Mouse (Mus musculus) MEL (cell line): ENCODE data around the gene 4930432M17Rik. TPM values are rescaled to one million over a fixed set of nuclear protein-coding genes. Genes with fewer than 3 reads are reported as not detected.
A peak's percentile ranks its signal among the peaks of the same experiment; 100 is the strongest.

Experiments used
- DNase-seq: peaks from one replicate; pipeline ENCODE4 v3.0.0; 2011; ENCODE audit warnings: low read depth, low spot score
- H3K27ac ChIP-seq: 2 replicates; pipeline ENCODE4 v1.5.1; 2012; ENCODE audit warnings: low read depth, mild to moderate bottlenecking, control low read depth, low read length, moderate library complexity; ENCODE audit not compliant: control insufficient read depth
- H3K27me3 ChIP-seq, 2 experiments: fragments of 150-350 bp in 1 of 2; sonication (generic) in 1 of 2; 2 replicates each; pipeline ENCODE4 v1.6.1; 2012; ENCODE audit warnings: low read length in 2 of 2, mild to moderate bottlenecking in 2 of 2, improper control_type of control experiment in 1 of 2, moderate library complexity in 1 of 2; ENCODE audit not compliant: insufficient read depth in 2 of 2, control insufficient read depth in 1 of 2
- H3K36me3 ChIP-seq, 2 experiments: 2 replicates each; pipeline ENCODE4 v1.6.1; 2012 to 2014; ENCODE audit warnings: low read length in 2 of 2, improper control_type of control experiment in 1 of 2, inconsistent platforms in 1 of 2, mild to moderate bottlenecking in 1 of 2; ENCODE audit not compliant: insufficient read depth in 2 of 2, control insufficient read depth in 1 of 2
- H3K4me1 ChIP-seq, 2 experiments: fragments of 150-350 bp in 1 of 2; sonication (generic) in 1 of 2; 2 replicates each; pipeline ENCODE4 v1.6.1; 2012; ENCODE audit warnings: low read length in 2 of 2, improper control_type of control experiment in 1 of 2, mild to moderate bottlenecking in 1 of 2; ENCODE audit not compliant: insufficient read depth in 2 of 2, control insufficient read depth in 1 of 2
- H3K4me3 ChIP-seq, 2 experiments: fragments of 150-350 bp in 1 of 2; sonication (generic) in 1 of 2; 2 replicates each; pipeline ENCODE4 v1.5.1; 2012; ENCODE audit warnings: low read depth in 2 of 2, low read length in 2 of 2, mild to moderate bottlenecking in 2 of 2, moderate library complexity in 2 of 2, control low read depth in 1 of 2, improper control_type of control experiment in 1 of 2; ENCODE audit not compliant: control insufficient read depth in 1 of 2, insufficient read depth in 1 of 2
- H3K79me2 ChIP-seq: 2 replicates; pipeline ENCODE4 v1.6.1; 2012; ENCODE audit warnings: mild to moderate bottlenecking, low read length, moderate library complexity; ENCODE audit not compliant: control insufficient read depth, poor library complexity, insufficient read depth
- H3K9ac ChIP-seq: 2 replicates; pipeline ENCODE4 v1.6.1; 2012; ENCODE audit warnings: low read depth, mild to moderate bottlenecking, control low read depth, low read length, moderate library complexity; ENCODE audit not compliant: control insufficient read depth, poor library complexity, severe bottlenecking
- H3K9me3 ChIP-seq: fragments of 150-350 bp; sonication (generic); replicated peaks from 2 replicates; pipeline ENCODE4 v1.6.1; 2012; ENCODE audit warnings: mild to moderate bottlenecking, low read length, improper control_type of control experiment, moderate library complexity; ENCODE audit not compliant: insufficient read depth
- BHLHE40 ChIP-seq: IDR thresholded peaks from 2 replicates; pipeline ENCODE4 v1.6.1; 2012; ENCODE audit warnings: low read depth, mild to moderate bottlenecking, inconsistent platforms, low read length, improper control_type of control experiment, borderline replicate concordance
- CHD2 ChIP-seq: IDR thresholded peaks from 2 replicates; pipeline ENCODE4 v1.6.1; 2011; ENCODE audit warnings: low read length, improper control_type of control experiment
- CTCF ChIP-seq, 3 experiments: IDR thresholded peaks in 2 of 3; conservative IDR thresholded peaks in 1 of 3; 2 replicates each; pipeline ENCODE4 v1.5.1; 2011 to 2012; ENCODE audit warnings: low read length in 3 of 3, low read depth in 2 of 3, mild to moderate bottlenecking in 2 of 3, improper control_type of control experiment in 1 of 3, inconsistent platforms in 1 of 3, mixed read lengths in 1 of 3, moderate library complexity in 1 of 3; ENCODE audit not compliant: control insufficient read depth in 1 of 3, insufficient read depth in 1 of 3, poor library complexity in 1 of 3, severe bottlenecking in 1 of 3
- ELF1 ChIP-seq: IDR thresholded peaks from 2 replicates; pipeline ENCODE4 v1.6.1; 2014; ENCODE audit warnings: low read depth, mild to moderate bottlenecking, inconsistent platforms, low read length, improper control_type of control experiment, moderate library complexity
- EP300 ChIP-seq, 2 experiments: IDR thresholded peaks; 2 replicates each; pipeline ENCODE4 v1.6.1; 2011; ENCODE audit warnings: improper control_type of control experiment in 2 of 2, low read length in 2 of 2, low read depth in 1 of 2, mild to moderate bottlenecking in 1 of 2
- GATA1 ChIP-seq: IDR thresholded peaks from 2 replicates; pipeline ENCODE4 v1.6.1; 2011; ENCODE audit warnings: low read depth, low read length, improper control_type of control experiment
- KAT2A ChIP-seq: conservative IDR thresholded peaks from 2 replicates; pipeline ENCODE4 v1.6.1; 2012; ENCODE audit warnings: low read depth, low read length, improper control_type of control experiment, inconsistent platforms
- MAFK ChIP-seq: IDR thresholded peaks from 2 replicates; pipeline ENCODE4 v1.6.1; 2011; ENCODE audit warnings: low read depth, mild to moderate bottlenecking, low read length, improper control_type of control experiment, borderline replicate concordance
- MEF2A ChIP-seq: IDR thresholded peaks from 2 replicates; pipeline ENCODE4 v1.6.1; 2014; ENCODE audit warnings: low read depth, mild to moderate bottlenecking, inconsistent platforms, low read length, improper control_type of control experiment; ENCODE audit not compliant: poor library complexity, insufficient replicate concordance, severe bottlenecking; ENCODE audit errors: extremely low read depth
- NELFE ChIP-seq: IDR thresholded peaks from 2 replicates; pipeline ENCODE4 v1.6.1; 2011; ENCODE audit warnings: low read depth, low read length, improper control_type of control experiment
- NRF1 ChIP-seq: IDR thresholded peaks from 2 replicates; pipeline ENCODE4 v1.6.1; 2014; ENCODE audit warnings: low read depth, mild to moderate bottlenecking, inconsistent platforms, low read length, improper control_type of control experiment, moderate library complexity; ENCODE audit not compliant: poor library complexity, insufficient read depth, severe bottlenecking
- POLR2A ChIP-seq, 2 experiments: IDR thresholded peaks; 2 replicates each; pipeline ENCODE4 v1.6.1; 2011 to 2012; ENCODE audit warnings: low read length in 2 of 2, mild to moderate bottlenecking in 2 of 2, control low read depth in 1 of 2, improper control_type of control experiment in 1 of 2, low read depth in 1 of 2, moderate library complexity in 1 of 2; ENCODE audit not compliant: control insufficient read depth in 1 of 2, insufficient read depth in 1 of 2, poor library complexity in 1 of 2
- POLR2AphosphoS2 ChIP-seq: IDR thresholded peaks from 2 replicates; pipeline ENCODE4 v1.6.1; 2011; ENCODE audit warnings: low read length, improper control_type of control experiment
- RAD21 ChIP-seq: IDR thresholded peaks from 2 replicates; pipeline ENCODE4 v1.6.1; 2011; ENCODE audit warnings: mild to moderate bottlenecking, low read depth, low read length, improper control_type of control experiment
- TAL1 ChIP-seq: IDR thresholded peaks from 2 replicates; pipeline ENCODE4 v1.6.1; 2012; ENCODE audit warnings: mild to moderate bottlenecking, inconsistent platforms, low read length, moderate library complexity, mixed read lengths
- TBP ChIP-seq: IDR thresholded peaks from 2 replicates; pipeline ENCODE4 v1.8.0; 2011; ENCODE audit warnings: low read depth, low read length, improper control_type of control experiment
- TCF12 ChIP-seq: IDR thresholded peaks from 2 replicates; pipeline ENCODE4 v1.6.1; 2014; ENCODE audit warnings: low read depth, mild to moderate bottlenecking, inconsistent platforms, low read length, improper control_type of control experiment, moderate library complexity
- UBTF ChIP-seq: IDR thresholded peaks from 2 replicates; pipeline ENCODE4 v1.6.1; 2012; ENCODE audit warnings: low read depth, mild to moderate bottlenecking, inconsistent platforms, low read length, improper control_type of control experiment, moderate library complexity, borderline replicate concordance; ENCODE audit not compliant: insufficient read depth
- USF1 ChIP-seq: IDR thresholded peaks from 2 replicates; pipeline ENCODE4 v1.6.1; 2014; ENCODE audit warnings: low read depth, mild to moderate bottlenecking, inconsistent platforms, low read length, improper control_type of control experiment, moderate library complexity
- USF2 ChIP-seq, 2 experiments: IDR thresholded peaks; 2 replicates each; pipeline ENCODE4 v1.6.1; 2011 to 2012; ENCODE audit warnings: improper control_type of control experiment in 2 of 2, low read length in 2 of 2, borderline replicate concordance in 1 of 2, inconsistent platforms in 1 of 2, low read depth in 1 of 2, mild to moderate bottlenecking in 1 of 2; ENCODE audit not compliant: insufficient read depth in 1 of 2
- ZC3H11A ChIP-seq: IDR thresholded peaks from 2 replicates; pipeline ENCODE4 v1.6.1; 2012; ENCODE audit warnings: low read depth, mild to moderate bottlenecking, inconsistent platforms, low read length, improper control_type of control experiment
- ZMIZ1 ChIP-seq: IDR thresholded peaks from 2 replicates; pipeline ENCODE4 v1.6.1; 2012; ENCODE audit warnings: low read depth, mild to moderate bottlenecking, inconsistent platforms, low read length, improper control_type of control experiment, moderate library complexity
- polyA plus RNA-seq, 2 experiments: library from polyadenylated mRNA; stranded (reverse) in 1 of 2; unstranded in 1 of 2; fragments of >175 nt in 1 of 2; fragments of >200 nt in 1 of 2; gene quantifications; 2 replicates each; pipeline versions ENCODE4 v1.2.1 to v1.2.4; 2012; ENCODE audit warnings: low replicate concordance in 2 of 2, low read depth in 1 of 2; ENCODE audit not compliant: insufficient read length in 2 of 2, insufficient read depth in 1 of 2, missing spikeins in 1 of 2
- total RNA-seq: library from RNA; depleted of rRNA; stranded (reverse); fragments of 300-350 nt; gene quantifications from 2 replicates; pipeline ENCODE4 v1.2.3, GENCODE M21; 2012

4930432M17Rik gene
- total and polyA plus RNA-seq, 3 experiments = not detected

DNA sequence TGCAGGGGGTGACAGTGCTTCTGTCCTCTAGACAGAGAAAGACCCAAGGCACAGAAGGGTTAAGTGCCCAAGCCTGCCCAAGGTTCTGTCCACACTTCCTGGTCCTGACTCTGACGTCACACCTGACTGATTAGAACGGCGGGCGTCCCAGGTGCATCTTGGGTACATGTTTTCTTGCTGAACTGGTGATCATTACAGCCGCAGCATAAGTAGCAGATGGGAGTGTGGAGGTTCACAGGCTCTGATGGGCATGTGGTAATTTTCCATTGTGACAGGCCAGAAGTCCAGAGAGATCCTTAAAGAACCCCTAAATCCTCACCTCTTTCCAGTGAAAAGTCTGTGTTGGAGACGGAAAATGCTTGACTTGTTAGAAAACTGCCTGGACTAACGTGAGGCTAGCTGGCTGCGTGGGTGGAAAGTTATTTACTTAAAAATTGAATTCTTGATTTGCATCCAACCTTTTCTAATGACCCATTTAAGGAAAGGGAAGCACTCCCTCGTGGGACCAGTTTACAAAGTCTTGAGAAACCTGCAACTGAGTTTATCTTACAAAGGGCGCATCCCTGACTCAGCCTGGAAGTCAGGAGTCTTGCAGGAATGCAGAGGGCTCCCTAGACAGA lies 20.4 kb upstream of the 4930432M17Rik start:
- Histone ChIP-seq H3K9ac (no peak overlapping the region), H3K27ac (no peak overlapping the region), H3K79me2 (no peaks in the 10 kb centered on the region), H3K9me3 (no peaks in the 10 kb centered on the region), H3K27me3 (peaks cover 0 to 3% of the 10 kb centered on the region in 2 experiments; a peak in 1 of 4 replicates), H3K4me3 (no peak overlapping the region), H3K36me3 (no peaks in the 10 kb centered on the region; a peak in 1 of 4 replicates), H3K4me1 (peaks cover 0 to 9% of the 10 kb centered on the region in 2 experiments; a peak in 1 of 4 replicates)
- TF ChIP-seq RAD21 (no peak), TAL1 (no peak), POLR2A (IDR thresholded peaks at IDR 0.05; ENCODE audit: control insufficient read depth in 1 of 2, insufficient read depth in 1 of 2, low read depth in 1 of 2, low read length in 2 of 2, poor library complexity in 1 of 2) (no peak), NRF1 (no peak), NELFE (no peak), USF1 (no peak), GATA1 (no peak), MEF2A (no peak), TBP (no peak), ZC3H11A (no peak)
- DNase-seq = no peak

DNA sequence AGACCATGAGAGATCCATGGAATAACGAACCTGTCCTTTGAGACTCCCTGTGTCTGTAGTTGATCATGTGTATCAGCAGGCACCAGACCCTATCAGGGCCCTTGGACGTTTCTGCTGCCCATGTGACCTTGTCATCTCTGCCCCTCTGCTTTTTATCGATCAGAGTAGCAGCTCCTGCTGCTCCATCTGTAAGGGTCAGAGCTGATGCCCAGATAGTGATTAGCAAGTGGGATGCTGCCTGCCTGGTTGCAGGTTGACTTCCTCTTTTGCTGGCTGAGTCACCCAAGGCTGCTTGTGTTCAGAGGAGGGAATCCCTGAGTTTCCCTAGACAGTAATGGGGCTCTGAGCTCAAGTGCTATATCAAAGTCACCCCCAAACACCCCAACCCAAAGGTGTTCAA lies 18.9 kb upstream of the 4930432M17Rik start:
- Histone ChIP-seq H3K4me1 (peaks cover 0 to 9% of the 10 kb centered on the region in 2 experiments; a peak in 1 of 4 replicates), H3K9me3 (no peaks in the 10 kb centered on the region), H3K27me3 (peaks cover 0 to 3% of the 10 kb centered on the region in 2 experiments; a peak in 1 of 4 replicates), H3K9ac (no peak overlapping the region), H3K79me2 (no peaks in the 10 kb centered on the region), H3K36me3 (no peaks in the 10 kb centered on the region; a peak in 1 of 4 replicates), H3K4me3 (no peak overlapping the region), H3K27ac (no peak overlapping the region)
- DNase-seq = peak; percentile 65
- peak; percentile 21 to 70; a peak in 2 of 4 replicates for TF ChIP-seq EP300 (IDR thresholded peaks at IDR 0.05; ENCODE audit: low read depth in 1 of 2, low read length in 2 of 2)
- TF ChIP-seq BHLHE40 = no peak
- TF ChIP-seq GATA1 = peak; percentile 68
- 0 out of 2 replicates have a peak, but pooled peaks have one; percentile 8 for TF ChIP-seq TCF12
- no peak for TF ChIP-seq ZC3H11A
- TF ChIP-seq USF1 = peak; percentile 52

DNA sequence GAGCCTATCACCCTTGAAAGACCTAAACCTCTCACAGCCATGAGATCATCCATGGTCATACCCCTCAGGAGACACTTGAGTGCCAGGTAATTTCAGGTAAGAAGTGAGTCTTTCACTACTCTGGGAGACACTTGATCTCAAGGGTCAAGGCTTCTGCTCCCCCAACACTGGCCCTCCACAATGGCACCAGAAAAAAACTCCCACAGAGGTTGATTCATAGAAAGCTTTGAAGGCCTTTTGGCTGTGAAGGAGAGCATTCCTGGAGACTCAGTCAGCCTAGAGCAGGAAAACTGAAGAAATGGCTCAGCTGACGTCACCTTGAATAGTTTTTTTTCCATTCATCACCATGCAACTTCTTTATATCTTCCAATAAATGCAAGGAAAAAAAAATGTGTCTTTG lies 18.4 kb upstream of the 4930432M17Rik start:
- no peak for DNase-seq
- Histone ChIP-seq H3K4me3 (no peak overlapping the region), H3K4me1 (peaks cover 0 to 9% of the 10 kb centered on the region in 2 experiments; a peak in 1 of 4 replicates), H3K79me2 (no peaks in the 10 kb centered on the region), H3K36me3 (no peaks in the 10 kb centered on the region; a peak in 1 of 4 replicates), H3K9ac (no peak overlapping the region), H3K27me3 (0 out of 4 replicates have a peak, but pooled peaks cover 0 to 2% of the 10 kb centered on the region in 2 experiments), H3K27ac (no peak overlapping the region), H3K9me3 (no peaks in the 10 kb centered on the region)
- TF ChIP-seq ELF1 (no peak), CTCF (IDR thresholded peaks at IDR 0.05 in 2 of 3, conservative IDR thresholded peaks at IDR 0.05 in 1 of 3; ENCODE audit: control insufficient read depth in 1 of 3, insufficient read depth in 1 of 3, low read depth in 2 of 3, low read length in 3 of 3, poor library complexity in 1 of 3, severe bottlenecking in 1 of 3) (no peak), UBTF (no peak), GATA1 (no peak), ZMIZ1 (no peak), MEF2A (no peak), USF2 (IDR thresholded peaks at IDR 0.05; ENCODE audit: borderline replicate concordance in 1 of 2, insufficient read depth in 1 of 2, low read depth in 1 of 2, low read length in 2 of 2) (no peak), POLR2AphosphoS2 (no peak), KAT2A (no peak), CHD2 (no peak), RAD21 (no peak), MAFK (no peak), NRF1 (no peak)
